Mouse (Mus musculus) limb, embryonic 13.5 days (tissue): ENCODE measurements around the gene Gse1. TPM values are rescaled to one million over a fixed set of nuclear protein-coding genes. Genes with fewer than 3 reads are reported as not detected.

ENCODE experiments used
- ATAC-seq: fragments of 200-750 bp; cut with Nextera tagmentation; 2 replicates; pipeline ENCODE4 v1.8.0; 2017; ENCODE audit warnings: low read depth, moderate number of reproducible peaks, moderate TSS enrichment; ENCODE audit not compliant: low FRiP score
- H3K27ac ChIP-seq: fragments of 300-500 bp; sonication (generic); 2 replicates; pipeline ENCODE4 v1.5.1; 2015; ENCODE audit warnings: inconsistent platforms, mild to moderate bottlenecking, moderate library complexity
- H3K27me3 ChIP-seq: fragments of 300-500 bp; sonication (generic); 2 replicates; pipeline ENCODE4 v1.6.1; 2015; ENCODE audit warnings: mild to moderate bottlenecking, inconsistent platforms
- H3K36me3 ChIP-seq: fragments of 300-500 bp; sonication (generic); 2 replicates; pipeline ENCODE4 v1.6.1; 2015; ENCODE audit warnings: inconsistent platforms, mild to moderate bottlenecking, moderate library complexity
- H3K4me1 ChIP-seq: fragments of 300-500 bp; sonication (generic); 2 replicates; pipeline ENCODE4 v1.6.1; 2015; ENCODE audit warnings: inconsistent platforms
- H3K4me2 ChIP-seq: fragments of 300-500 bp; sonication (generic); replicated peaks from 2 replicates; pipeline ENCODE4 v1.6.1; 2015; ENCODE audit warnings: inconsistent platforms, mild to moderate bottlenecking, moderate library complexity
- H3K4me3 ChIP-seq: fragments of 300-500 bp; sonication (generic); 2 replicates; pipeline ENCODE4 v1.5.1; 2015; ENCODE audit warnings: moderate library complexity, mild to moderate bottlenecking, inconsistent platforms
- H3K9ac ChIP-seq: fragments of 300-500 bp; sonication (generic); 2 replicates; pipeline ENCODE4 v1.6.1; 2015; ENCODE audit warnings: mild to moderate bottlenecking, inconsistent platforms
- H3K9me3 ChIP-seq: fragments of 300-500 bp; sonication (generic); 2 replicates; pipeline ENCODE4 v1.6.1; 2016; ENCODE audit warnings: inconsistent platforms
- WGBS: fragments of 180-500 bp; shearing (Covaris S2); methylation state at CpG from one replicate; pipeline ENCODE4 v1.1.7; 2015; 5-methylcytosine and 5-hydroxymethylcytosine counted together
- polyA plus RNA-seq: library from polyadenylated mRNA; unstranded; fragments of >200 nt; fragmentation: Nextera tagmentation; extraction: Ambion mirVana; gene quantifications from 2 replicates; pipeline ENCODE4 v1.2.1, GENCODE M21; 2015

Gse1 gene
- polyA plus RNA-seq, 1 experiment from 2014 or later = 6.9 TPM

DNA sequence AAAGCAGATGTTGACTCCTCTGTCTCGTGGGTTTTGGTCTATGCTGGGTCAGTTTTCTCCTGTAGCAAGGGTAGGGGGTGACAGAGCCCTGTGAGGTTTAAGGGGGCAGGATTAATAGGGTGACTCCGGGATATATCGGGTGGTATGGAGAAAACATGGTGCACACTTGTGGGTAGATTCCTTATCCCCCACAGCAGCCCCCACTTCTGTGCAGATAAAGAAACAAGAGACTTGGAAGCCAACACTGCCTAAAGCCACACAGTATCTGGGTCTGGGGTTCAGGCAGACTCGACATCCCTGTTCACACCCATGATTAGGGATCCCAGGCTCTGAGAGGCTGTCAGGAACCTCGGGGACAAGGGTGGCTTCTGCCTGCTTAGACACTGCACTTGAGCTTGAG lies 192.0 kb downstream of the Gse1 start:
- Histone ChIP-seq H3K27me3 (no peaks in the 10 kb centered on the region), H3K4me3 (no peak overlapping the region), H3K4me2 (no peak overlapping the region), H3K36me3 (no peaks in the 10 kb centered on the region), H3K4me1 (peaks cover 92% of the 10 kb centered on the region), H3K9me3 (no peaks in the 10 kb centered on the region), H3K9ac (no peak overlapping the region), H3K27ac (no peak overlapping the region)
- 65% methylated on average over 5 of the region's 5 CpGs for WGBS
- no peak for ATAC-seq

DNA sequence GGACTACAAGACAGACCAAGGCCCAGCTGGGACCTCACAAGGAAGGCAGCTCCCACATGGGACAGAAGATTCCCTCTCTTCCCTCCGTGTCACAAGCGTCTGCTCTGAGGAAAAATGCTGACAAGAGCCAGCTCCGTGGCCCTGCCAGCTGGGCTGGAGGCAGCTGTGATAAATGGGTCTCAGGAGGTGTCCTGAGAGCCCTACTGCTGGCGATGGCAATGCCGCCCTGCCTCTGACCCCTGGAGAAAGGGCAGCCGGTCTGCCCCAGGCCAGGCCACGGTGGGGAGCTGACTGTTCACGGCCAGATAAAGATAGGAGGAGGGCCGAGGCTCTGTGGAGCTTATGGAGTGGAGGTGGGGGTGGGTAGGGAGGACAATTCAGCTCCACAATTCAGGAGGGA lies 193.4 kb downstream of the Gse1 start:
- H3K9me3 ChIP-seq = no peaks in the 10 kb centered on the region
- H3K4me2 ChIP-seq = no peak overlapping the region
- H3K4me1 ChIP-seq = peaks cover 92% of the 10 kb centered on the region
- H3K27ac ChIP-seq = no peak overlapping the region; the same call in 1 of the 2 replicates
- 15% methylated on average over 9 of the region's 9 CpGs for WGBS
- no peak for ATAC-seq
- H3K36me3 ChIP-seq = no peaks in the 10 kb centered on the region
- H3K27me3 ChIP-seq = no peaks in the 10 kb centered on the region
- H3K4me3 ChIP-seq = no peak overlapping the region
- H3K9ac ChIP-seq = 0 out of 2 replicates have a peak overlapping the region, but pooled peaks have one; percentile 45

DNA sequence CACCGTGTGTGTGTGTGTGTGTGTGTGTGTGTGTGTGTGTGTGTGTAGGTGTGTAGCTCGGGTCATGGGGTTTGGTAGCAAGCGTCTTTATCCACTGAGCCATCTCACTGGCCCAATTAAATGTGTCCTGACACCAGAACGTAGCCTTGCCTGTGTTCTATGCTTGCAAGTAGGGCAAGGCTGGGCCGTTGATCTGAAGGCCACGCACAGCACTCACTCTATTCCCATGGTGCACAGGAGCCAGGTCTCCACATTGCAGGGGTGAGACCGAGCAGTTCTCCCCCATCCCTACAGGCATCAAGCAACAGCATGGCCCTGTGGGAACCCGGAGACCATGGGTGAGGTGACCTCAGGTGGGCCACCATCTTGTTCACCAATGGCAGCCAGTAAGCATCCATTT lies 194.0 kb downstream of the Gse1 start:
- H3K36me3 ChIP-seq = no peaks in the 10 kb centered on the region
- no peak overlapping the region for H3K27ac ChIP-seq
- H3K27me3 ChIP-seq = no peaks in the 10 kb centered on the region
- H3K9ac ChIP-seq = no peak overlapping the region
- peaks cover 92% of the 10 kb centered on the region for H3K4me1 ChIP-seq
- H3K4me2 ChIP-seq = no peak overlapping the region
- no peak overlapping the region for H3K4me3 ChIP-seq
- H3K9me3 ChIP-seq = no peaks in the 10 kb centered on the region
- 87% methylated on average over 8 of the region's 8 CpGs for WGBS
- ATAC-seq = no peak

DNA sequence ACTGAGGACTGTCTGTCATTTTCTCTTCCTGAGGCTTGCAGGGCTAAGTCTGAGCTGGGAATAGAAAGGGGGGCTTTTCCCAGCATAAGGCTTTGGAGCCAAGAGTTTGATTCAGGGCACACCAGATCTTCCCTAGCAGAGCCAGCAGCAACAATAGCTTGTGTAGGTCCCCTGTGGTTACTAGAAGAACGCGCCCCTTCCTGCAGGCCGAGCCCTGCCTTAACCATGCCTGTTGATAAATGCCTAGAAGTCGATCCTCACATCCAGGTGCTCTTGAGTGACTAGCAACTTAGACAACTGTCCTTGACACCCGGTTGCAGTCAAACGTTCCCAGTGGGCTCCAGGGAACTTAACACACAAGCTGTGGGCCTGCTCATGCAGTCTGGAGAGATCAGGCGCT lies 195.3 kb downstream of the Gse1 start:
- Histone ChIP-seq H3K27me3 (no peaks in the 10 kb centered on the region), H3K4me3 (no peak overlapping the region), H3K9ac (no peak overlapping the region), H3K4me2 (no peak overlapping the region), H3K4me1 (peaks cover 91% of the 10 kb centered on the region), H3K27ac (no peak overlapping the region; the same call in 1 of the 2 replicates), H3K9me3 (no peaks in the 10 kb centered on the region), H3K36me3 (no peaks in the 10 kb centered on the region)
- ATAC-seq = no peak
- WGBS = 43% methylated on average over 7 of the region's 7 CpGs

DNA sequence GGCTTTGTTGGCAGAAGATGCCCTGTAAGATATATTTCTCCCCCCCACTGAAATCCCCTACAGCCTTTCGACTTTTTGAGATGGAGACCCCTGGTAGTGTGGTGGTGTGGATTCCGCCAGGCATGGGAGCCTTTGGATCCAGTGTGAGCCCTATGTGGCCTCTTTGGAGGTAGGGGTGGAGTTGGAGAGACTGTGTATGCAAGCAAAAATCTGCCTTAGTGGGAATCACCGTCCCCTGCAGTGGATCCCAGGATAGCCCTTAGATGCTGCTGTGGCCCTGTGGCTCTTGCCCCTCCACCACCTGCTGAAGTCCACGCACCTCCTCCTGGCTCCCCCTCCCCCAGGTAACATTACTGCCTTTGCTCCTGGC lies 196.6 kb downstream of the Gse1 start:
- Histone ChIP-seq H3K27me3 (no peaks in the 10 kb centered on the region), H3K36me3 (no peaks in the 10 kb centered on the region), H3K4me3 (no peak overlapping the region), H3K4me1 (peaks cover 92% of the 10 kb centered on the region), H3K4me2 (peak overlapping the region; percentile 46), H3K9ac (0 out of 2 replicates have a peak overlapping the region, but pooled peaks have one; percentile 31), H3K27ac (peak overlapping the region; percentile 86), H3K9me3 (no peaks in the 10 kb centered on the region)
- 0 out of 2 replicates have a peak, but pooled peaks have one; percentile 2 for ATAC-seq
- 27% methylated on average over 4 of the region's 4 CpGs for WGBS

DNA sequence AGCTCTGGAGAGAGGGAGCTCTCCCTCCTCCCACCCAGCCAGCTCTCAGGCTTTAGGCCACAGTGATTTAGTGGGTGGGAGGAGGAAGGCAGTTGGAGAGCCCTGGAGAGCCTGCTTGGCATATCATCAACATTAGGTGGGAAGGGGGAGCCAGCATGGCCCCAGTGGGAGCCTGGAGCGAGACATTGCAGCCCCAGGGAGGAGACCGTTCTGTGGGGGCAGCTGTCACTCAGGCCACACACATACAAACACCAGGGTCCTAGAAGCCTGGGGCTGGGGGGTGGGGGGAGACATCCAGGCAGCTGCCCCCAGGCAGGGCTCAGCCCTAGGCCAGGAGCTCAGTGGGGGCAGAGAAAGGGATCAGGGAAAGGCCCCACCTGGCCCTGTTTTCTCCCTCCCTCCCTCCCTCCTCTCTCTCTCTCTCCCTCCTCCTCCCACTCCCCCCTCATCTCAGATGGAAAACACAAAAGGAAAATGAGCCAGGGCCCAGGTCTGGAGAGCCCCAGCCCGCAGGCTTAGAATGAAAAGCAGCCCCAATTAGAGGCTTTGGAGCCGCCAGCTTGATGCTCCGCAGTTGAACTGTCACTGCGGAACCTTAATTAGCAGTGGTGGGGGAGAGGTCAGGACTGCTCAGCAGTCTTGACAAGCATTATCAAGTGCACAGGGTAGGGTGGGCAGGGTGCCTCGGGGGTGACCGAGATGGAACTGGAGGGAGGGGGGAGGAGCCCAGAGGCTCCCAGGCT lies 197.1 kb downstream of the Gse1 start:
- 8% methylated on average over 8 of the region's 8 CpGs for WGBS
- H3K27me3 ChIP-seq = no peaks in the 10 kb centered on the region
- H3K4me1 ChIP-seq = peaks cover 87% of the 10 kb centered on the region
- ATAC-seq = peak; percentile 55
- peak overlapping the region; percentile 46 for H3K4me2 ChIP-seq
- no peaks in the 10 kb centered on the region for H3K36me3 ChIP-seq
- H3K9me3 ChIP-seq = no peaks in the 10 kb centered on the region
- H3K27ac ChIP-seq = peak overlapping the region; percentile 86
- no peak overlapping the region for H3K4me3 ChIP-seq
- 0 out of 2 replicates have a peak overlapping the region, but pooled peaks have one; percentile 31 for H3K9ac ChIP-seq

DNA sequence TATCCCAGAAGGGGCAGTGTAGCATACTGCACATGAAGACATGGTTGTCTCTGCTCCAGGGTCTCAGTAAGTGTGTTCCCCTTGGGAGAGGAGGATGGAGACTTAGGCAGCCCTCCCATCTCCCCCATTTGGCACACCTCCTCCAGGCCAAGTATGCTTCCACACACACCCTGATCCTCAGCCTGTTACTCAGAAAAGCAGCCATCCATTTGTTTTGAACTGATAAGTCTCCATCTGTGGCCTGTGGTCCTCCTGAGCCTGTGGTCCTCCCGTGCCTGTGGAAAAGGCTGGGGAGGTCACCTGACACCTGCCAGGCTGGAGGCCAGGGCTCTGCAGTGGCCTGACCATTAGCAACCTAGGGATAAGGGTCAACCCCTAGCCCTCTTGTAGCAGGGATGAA lies 197.8 kb downstream of the Gse1 start:
- no peak for ATAC-seq
- Histone ChIP-seq H3K27me3 (no peaks in the 10 kb centered on the region), H3K4me2 (no peak overlapping the region), H3K4me3 (no peak overlapping the region), H3K36me3 (no peaks in the 10 kb centered on the region), H3K9ac (no peak overlapping the region), H3K9me3 (no peaks in the 10 kb centered on the region), H3K27ac (peak overlapping the region; percentile 86; the same call in 1 of the 2 replicates), H3K4me1 (peaks cover 79% of the 10 kb centered on the region)
- WGBS = 37% methylated on average over 1 of the region's 1 CpGs

DNA sequence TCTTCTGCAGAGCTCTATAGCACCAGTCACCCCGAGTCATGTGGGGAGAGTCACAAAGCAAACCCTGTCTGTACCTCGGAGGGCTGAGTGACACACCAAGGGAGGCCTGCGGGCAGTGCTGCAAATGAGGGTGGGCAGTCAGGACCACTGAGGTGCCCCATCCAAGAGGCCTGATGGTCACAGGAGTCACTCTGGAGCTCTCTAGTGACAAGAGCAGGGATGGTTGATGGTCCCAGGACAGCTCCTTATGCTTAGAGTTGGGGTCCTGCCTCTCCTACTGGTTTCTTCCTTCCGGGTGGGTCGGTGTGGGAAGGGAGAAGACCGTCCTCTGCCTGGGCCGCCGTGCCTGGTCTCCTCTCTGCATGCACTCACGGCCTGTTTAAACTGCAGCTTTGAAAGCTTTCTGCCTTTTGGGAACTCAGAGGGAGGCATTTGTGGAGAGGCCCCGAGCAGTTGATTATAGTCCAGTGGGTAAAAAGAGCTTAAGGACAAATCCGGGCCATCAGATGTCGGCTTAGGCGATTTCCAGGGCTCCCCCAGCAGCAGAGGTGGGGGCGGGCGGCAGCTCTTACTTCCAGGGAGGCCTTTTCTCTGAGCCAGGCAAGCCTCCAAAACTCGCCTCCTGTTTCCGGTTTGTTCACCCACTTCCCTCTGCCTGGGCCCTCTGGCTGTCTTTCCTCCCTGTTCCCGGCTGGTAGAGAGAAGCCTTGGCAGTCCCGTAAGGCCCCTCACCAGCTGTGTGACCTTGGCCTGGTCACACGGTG lies 198.5 kb downstream of the Gse1 start:
- Histone ChIP-seq H3K4me3 (no peak overlapping the region), H3K27me3 (no peaks in the 10 kb centered on the region), H3K9me3 (no peaks in the 10 kb centered on the region), H3K9ac (peak overlapping the region; percentile 9), H3K4me2 (peak overlapping the region; percentile 27; the same call in 1 of the 2 replicates), H3K36me3 (no peaks in the 10 kb centered on the region), H3K4me1 (peaks cover 72% of the 10 kb centered on the region), H3K27ac (peak overlapping the region; percentile 61; the same call in 1 of the 2 replicates)
- WGBS = 32% methylated on average over 20 of the region's 20 CpGs
- no peak for ATAC-seq

DNA sequence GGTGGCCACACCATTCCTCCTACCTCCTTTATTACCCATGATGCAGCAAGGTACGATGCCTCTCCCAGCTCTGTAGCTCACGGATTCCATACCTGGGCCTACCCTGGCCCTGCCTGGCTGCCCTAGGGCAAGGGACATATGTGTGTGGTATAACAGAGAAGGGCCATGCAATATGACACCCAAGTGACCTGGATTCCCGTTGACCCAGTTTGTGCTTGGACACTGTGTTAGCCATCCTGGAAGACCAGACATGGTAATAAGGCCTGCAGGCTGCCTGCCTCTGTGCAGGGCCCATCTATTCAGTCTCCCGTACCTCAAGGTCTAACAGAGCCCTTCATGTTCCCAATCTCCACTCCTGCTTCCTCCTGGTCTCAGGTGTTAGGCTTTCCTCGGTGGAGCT lies 200.2 kb downstream of the Gse1 start:
- no peaks in the 10 kb centered on the region for H3K27me3 ChIP-seq
- H3K27ac ChIP-seq = no peak overlapping the region
- ATAC-seq = no peak
- no peak overlapping the region for H3K4me3 ChIP-seq
- peaks cover 2% of the 10 kb centered on the region; the same call in 1 of the 2 replicates for H3K9me3 ChIP-seq
- H3K4me1 ChIP-seq = peaks cover 68% of the 10 kb centered on the region
- no peak overlapping the region for H3K4me2 ChIP-seq
- 63% methylated on average over 5 of the region's 5 CpGs for WGBS
- 0 out of 2 replicates have a peak, but pooled peaks cover under 1% of the 10 kb centered on the region for H3K36me3 ChIP-seq
- no peak overlapping the region for H3K9ac ChIP-seq

DNA sequence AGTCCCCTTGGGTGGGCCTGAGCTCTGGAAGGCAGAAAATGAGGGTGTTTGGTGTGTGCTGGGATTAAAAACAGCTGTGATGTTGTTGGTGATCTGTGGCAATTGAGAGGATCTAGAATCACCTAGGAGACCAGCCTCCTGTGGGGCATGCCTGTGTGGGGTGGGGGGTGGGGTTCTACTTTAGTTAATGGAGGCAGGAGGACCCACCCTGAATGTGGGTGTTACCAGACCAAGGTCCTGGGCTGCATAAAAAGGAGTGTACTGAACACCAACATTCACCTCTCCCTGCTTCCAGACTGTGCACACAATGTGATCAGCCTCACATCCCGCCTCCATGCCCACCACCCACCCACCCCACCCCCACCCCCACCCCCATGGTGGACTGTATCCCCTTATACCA lies 200.9 kb downstream of the Gse1 start:
- H3K36me3 ChIP-seq = 0 out of 2 replicates have a peak, but pooled peaks cover 4% of the 10 kb centered on the region
- H3K27ac ChIP-seq = no peak overlapping the region
- peaks cover 6% of the 10 kb centered on the region; the same call in 1 of the 2 replicates for H3K9me3 ChIP-seq
- no peak overlapping the region for H3K4me2 ChIP-seq
- no peaks in the 10 kb centered on the region for H3K27me3 ChIP-seq
- peaks cover 62% of the 10 kb centered on the region for H3K4me1 ChIP-seq
- H3K9ac ChIP-seq = no peak overlapping the region
- no peak for ATAC-seq
- no peak overlapping the region for H3K4me3 ChIP-seq
- WGBS = 100% methylated on average over 1 of the region's 1 CpGs

DNA sequence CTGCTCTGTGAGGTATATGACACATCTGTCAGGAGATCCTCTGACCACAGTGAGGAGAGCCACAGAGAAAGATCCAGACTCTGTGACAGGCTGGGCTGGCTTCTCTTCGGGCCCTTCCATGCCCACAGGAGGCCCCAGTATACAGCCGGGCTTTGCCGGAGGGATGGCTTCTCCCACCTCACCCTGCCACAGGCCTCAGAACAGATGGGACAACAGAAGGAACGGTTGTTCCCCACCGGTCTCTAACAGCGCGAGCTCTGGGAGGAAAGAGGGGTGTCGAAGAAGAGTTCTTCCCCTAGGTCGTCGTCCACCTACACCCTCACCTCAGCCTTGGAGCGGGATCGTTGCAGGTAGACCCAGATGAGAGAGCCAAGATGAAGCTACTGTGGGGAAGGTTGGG lies 202.8 kb downstream of the Gse1 start:
- no peak overlapping the region for H3K27ac ChIP-seq
- peaks cover 4% of the 10 kb centered on the region; the same call in 1 of the 2 replicates for H3K36me3 ChIP-seq
- H3K9ac ChIP-seq = no peak overlapping the region
- H3K27me3 ChIP-seq = 0 out of 2 replicates have a peak, but pooled peaks cover 5% of the 10 kb centered on the region
- H3K4me2 ChIP-seq = no peak overlapping the region
- H3K9me3 ChIP-seq = peaks cover 6% of the 10 kb centered on the region; the same call in 1 of the 2 replicates
- no peak overlapping the region for H3K4me3 ChIP-seq
- peaks cover 43% of the 10 kb centered on the region for H3K4me1 ChIP-seq
- 80% methylated on average over 12 of the region's 12 CpGs for WGBS
- ATAC-seq = no peak

DNA sequence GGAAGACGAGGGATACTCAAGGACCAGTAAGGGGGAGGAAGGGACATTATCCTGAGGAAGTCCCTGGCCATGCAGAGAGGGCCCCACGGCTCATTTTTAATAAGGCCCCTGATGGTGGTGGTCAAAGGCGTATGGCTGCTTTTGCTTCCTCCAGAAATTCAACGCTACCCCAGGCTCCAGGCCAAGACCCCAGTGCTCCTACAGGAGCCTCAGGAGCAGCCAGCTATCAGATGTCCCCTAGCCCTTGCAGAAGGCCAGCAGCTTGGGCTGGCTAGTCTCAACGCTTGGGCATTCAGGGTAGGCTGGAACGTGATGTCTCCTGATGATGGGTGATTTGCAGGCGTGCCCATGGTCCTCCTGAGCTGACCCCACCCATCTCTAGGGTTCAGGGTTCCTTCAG lies 204.2 kb downstream of the Gse1 start:
- Histone ChIP-seq H3K4me3 (no peak overlapping the region), H3K9me3 (peaks cover 6% of the 10 kb centered on the region; the same call in 1 of the 2 replicates), H3K4me2 (no peak overlapping the region), H3K27ac (no peak overlapping the region), H3K27me3 (peaks cover 11% of the 10 kb centered on the region; the same call in 1 of the 2 replicates), H3K4me1 (peaks cover 42% of the 10 kb centered on the region), H3K9ac (no peak overlapping the region), H3K36me3 (peaks cover 4% of the 10 kb centered on the region; the same call in 1 of the 2 replicates)
- 74% methylated on average over 7 of the region's 7 CpGs for WGBS
- no peak for ATAC-seq
